Mouse (Mus musculus) B cell, adult 2 months (primary cell): ENCODE results near the gene Rcbtb2.
A peak's percentile ranks its signal among the peaks of the same experiment; 100 is the strongest.

ENCODE experiments used
- DNase-seq, 2 experiments: peaks; one replicate each; pipeline ENCODE4 v3.0.0; 2022

The Rcbtb2 gene

GRCm38 (mm10) chr14:73116938-73117337 lies 5.9 kb upstream of the Rcbtb2 start:
- peak; percentile 53 to 54 for DNase-seq

GRCm38 (mm10) chr14:73117411-73118392 lies 5.1 kb upstream of the Rcbtb2 start:
- DNase-seq, result peak in 1 of 2 experiments; percentile 7

GRCm38 (mm10) chr14:73118482-73119347 lies 4.1 kb upstream of the Rcbtb2 start:
- peak; percentile 33 to 49 for DNase-seq

DNA sequence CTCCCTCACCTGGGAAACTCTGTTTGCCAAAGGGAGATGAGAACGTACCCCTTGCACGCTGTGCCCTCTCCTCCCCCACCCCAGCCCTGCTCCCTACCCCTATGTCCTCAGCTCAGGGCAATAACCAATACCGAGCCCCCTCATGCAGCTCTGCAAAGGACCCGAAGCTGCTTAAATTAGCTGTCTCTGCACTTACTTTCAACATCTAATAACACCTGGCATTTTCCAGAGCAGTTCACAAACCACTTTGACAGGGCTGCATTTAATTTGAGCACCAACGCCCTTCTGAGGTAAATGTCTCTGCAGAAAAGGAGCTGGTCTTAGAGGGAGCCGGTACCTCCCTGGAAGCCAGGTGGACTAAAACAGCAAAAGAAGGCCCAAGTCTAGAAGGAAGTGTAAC lies 3.4 kb upstream of the Rcbtb2 start:
- DNase-seq, result peak in 1 of 2 experiments; percentile 20

DNA sequence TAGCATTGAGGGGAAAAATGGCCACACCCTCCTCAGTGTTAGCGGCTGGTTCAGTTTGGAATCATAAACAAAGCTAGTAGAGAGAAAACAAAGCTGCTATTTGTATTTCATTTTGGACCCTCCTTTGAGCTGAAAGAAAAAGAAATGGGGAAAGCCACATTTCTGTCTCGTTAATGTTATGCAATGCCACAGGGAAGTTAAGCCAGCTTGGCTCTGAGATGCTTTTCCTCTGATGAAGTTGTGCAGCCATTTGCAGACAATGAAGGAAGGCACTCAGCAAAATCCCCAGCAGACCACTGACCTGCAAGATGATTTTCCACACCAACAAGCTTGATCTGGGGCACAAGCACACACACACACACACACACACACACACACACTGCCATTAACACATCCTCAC lies 2.9 kb upstream of the Rcbtb2 start:
- no peak for DNase-seq

- peak in 1 of 2 experiments; percentile 11 for DNase-seq
Observed at GRCm38 (mm10) chr14:73122211-73122922, 470 bp upstream of the Rcbtb2 start.

DNA sequence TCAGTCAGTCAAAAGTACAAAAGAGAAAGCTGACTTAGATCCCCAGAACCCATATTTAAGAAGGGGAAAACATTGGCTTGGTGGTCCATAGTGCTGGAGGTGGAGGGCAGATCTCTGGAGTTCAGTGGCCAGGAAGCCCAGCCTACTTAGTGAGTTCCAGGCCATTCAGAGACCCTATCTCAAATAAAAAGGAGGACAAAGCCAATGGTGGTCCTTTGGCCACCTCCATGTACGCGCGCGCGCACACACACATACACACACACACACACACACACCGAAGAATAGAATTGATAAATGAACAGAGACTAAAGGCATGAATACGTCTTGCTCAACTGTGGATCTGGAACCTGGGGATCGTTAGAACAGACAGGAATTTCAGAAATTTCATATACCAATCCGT lies 544 bp downstream of the Rcbtb2 start:
- DNase-seq, result peak in 1 of 2 experiments; percentile 10

DNA sequence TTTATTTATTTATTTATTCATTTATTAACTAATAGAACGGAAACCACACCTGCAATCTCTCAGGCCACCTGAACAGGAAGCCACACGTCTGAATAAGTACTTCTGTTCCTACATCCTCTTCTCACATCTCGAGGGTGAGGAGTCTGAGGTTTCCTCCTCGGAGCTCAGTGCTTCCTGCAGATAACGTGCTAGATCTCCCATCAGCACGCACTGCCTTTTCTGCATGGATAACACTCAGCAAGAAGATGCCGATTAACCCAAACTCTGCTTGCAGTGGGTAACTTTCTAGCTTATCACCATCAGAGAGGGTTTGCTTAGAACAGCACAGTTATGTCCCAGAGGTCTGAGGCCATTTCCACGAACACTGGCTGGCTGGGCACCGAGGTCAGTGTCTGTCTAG lies 949 bp downstream of the Rcbtb2 start:
- DNase-seq, result peak; percentile 44 to 47

- no peak for DNase-seq
Observed at GRCm38 (mm10) chr14:73130519-73130918, 7.7 kb downstream of the Rcbtb2 start.

- DNase-seq, result no peak
Observed at GRCm38 (mm10) chr14:73131856-73132410, 9.1 kb downstream of the Rcbtb2 start.

DNA sequence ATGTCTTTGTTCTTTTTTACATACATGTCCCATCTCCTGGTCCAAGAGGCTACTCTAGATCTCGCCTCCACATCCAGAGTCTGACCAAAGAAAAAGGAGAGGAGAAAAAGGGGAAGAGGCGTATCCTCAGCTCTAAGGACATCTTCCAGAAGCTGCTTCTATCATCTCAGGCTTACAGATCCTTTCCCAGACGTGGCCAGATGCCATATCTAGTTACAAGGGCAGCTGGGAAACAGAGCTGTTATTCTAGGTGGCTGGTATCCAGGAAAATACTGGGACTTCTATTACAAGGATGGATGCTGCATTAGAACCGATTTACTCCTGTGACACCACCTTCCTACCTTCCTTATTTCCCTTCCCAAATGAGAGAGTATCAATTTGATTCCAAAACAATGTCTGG lies 9.9 kb downstream of the Rcbtb2 start:
- no peak for DNase-seq

DNA sequence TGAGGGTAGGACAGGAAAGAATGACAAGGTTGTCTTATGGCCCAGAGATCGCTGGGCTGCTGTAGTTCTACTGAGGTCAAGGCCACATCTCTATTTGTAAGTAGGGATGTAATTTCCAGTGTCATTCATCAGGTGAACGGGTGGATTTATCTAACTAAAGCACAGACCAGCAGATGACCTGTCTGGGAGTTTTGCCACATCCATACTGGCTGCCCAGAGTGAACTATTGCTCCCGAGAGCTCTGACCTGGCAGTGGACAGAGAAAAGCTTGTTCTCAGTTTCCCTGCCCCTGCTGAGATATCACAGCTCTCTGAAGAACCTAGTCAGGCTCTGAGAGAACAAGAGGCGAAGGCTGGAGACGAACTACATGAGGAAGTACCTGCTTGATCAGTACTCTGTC lies 14.4 kb downstream of the Rcbtb2 start:
- no peak for DNase-seq

GRCm38 (mm10) chr14:73138483-73138882 lies 15.6 kb downstream of the Rcbtb2 start:
- DNase-seq, result no peak

- no peak for DNase-seq
Observed at GRCm38 (mm10) chr14:73139866-73140265, 17.0 kb downstream of the Rcbtb2 start.

GRCm38 (mm10) chr14:73141800-73142199 lies 19.0 kb downstream of the Rcbtb2 start:
- DNase-seq, result no peak

GRCm38 (mm10) chr14:73142421-73142895 lies 19.6 kb downstream of the Rcbtb2 start:
- DNase-seq, result no peak

DNA sequence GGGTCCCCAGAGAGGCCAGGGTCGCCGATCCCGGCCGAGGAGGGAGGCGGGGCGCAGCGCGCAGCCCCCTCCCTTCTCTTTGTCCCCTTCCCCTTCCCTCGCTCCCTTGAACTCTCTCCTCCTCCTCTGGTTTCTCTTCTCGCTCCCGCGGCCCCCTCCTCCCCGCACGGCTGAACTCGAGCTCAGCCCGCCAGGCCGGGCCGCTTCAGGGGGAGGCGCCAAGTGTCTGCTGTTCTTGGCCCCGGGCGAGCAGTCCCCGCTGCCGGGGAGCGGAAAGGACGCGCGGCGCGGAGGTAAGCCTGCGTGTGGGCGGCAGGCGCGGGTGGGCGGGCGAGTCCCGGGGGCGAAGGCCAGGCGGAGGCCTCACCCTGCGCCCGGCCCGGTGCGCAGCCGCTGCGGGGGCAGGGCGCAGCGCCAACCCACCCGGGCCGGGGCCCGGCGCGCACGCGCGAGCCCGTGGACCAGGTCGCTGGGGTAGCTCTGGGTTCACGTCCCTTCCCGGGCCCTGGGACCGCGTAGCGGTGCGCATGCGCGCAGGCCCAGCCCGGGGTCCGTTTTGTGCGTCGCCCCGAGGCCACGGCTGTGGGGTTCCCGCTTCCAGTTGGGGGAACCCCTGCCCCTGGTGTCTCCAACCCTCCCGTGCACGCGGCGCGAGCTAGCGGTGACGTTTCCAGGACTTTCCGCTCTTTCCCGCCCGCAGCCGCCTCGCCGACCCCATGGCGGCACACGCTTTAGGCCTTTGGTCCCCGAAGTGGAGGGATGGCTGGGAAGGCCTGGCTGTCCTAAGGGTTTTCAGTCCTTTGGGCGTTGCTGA lies 20.3 kb downstream of the Rcbtb2 start:
- peak; percentile 82 to 86 for DNase-seq

DNA sequence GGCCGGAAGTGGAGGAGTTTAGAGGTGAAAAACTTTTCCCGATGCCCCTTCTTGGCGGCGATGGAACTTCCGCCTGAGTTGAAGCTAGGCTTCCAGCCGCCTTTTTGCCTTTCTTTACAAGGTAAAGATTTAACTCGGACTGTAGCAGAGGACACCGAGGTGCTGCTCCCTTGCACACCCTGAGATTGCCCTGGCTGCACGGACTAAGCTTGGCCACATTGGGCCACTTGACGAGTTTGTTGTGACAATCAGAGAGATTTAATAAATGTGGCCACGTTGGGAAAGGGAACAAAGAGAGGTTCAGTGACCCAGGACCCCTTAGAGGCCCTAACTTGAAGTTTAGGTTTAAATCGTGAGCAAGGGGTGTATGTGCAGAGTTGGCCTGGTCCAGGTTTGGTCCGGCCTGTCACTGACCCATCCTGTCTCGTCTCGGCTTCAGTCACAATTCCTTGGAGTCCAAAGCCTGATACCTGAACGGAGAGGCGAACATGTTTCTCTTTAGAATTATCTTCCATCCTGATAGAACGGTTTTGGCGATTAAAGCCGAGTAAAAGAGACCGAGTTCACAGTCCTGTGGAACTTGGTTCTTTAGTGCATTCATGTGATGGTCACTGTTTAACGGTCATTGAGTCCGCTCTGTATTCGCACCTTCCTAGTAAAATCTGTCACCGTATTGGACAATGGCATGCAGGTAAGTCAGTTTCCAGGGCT lies 21.0 kb downstream of the Rcbtb2 start:
- DNase-seq, result no peak

GRCm38 (mm10) chr14:73145531-73145930 lies 22.7 kb downstream of the Rcbtb2 start:
- no peak for DNase-seq

GRCm38 (mm10) chr14:73146721-73147120 lies 23.9 kb downstream of the Rcbtb2 start:
- DNase-seq, result no peak

DNA sequence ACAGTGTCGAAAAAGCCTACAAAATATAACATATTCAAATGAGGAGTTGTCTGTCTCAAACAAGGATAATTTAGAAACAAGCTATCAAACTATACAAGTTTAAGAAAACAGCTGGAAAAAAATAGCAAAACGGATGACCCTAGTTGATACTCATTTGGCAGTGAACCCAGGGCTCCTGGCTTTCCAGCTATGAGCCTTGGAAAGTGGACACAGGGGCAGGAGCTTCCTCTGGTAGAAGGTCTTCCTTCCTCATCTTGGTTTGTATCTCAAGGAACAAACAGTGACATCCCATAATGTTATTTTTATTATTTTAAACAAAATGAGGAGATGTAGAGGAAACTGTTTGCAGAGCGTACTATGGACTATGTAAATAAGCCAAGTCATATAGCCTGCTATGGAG lies 25.3 kb downstream of the Rcbtb2 start:
- DNase-seq, result no peak
